Mouse (Mus musculus) cerebellum, postnatal 14 days (tissue): ENCODE data around the gene Sapcd1.

Experiments used
- DNase-seq, 2 experiments: peaks; one replicate each; pipeline ENCODE4 v3.0.0; 2021; ENCODE audit warnings: mixed read lengths in 2 of 2

Gene Sapcd1

GRCm38 (mm10) chr17:35029691-35030532 lies 2.1 kb upstream of the Sapcd1 start:
- DNase-seq, result peak; percentile 33 to 51

- DNase-seq, result peak in 1 of 2 experiments; percentile 45
Measured at GRCm38 (mm10) chr17:35028315-35028714, 499 bp upstream of the Sapcd1 start.

GRCm38 (mm10) chr17:35026206-35026605 lies 1.6 kb downstream of the Sapcd1 start:
- no peak for DNase-seq

- DNase-seq, result peak in 1 of 2 experiments; percentile 6
Measured at GRCm38 (mm10) chr17:35024691-35025488, 2.9 kb downstream of the Sapcd1 start.

- no peak for DNase-seq
Measured at GRCm38 (mm10) chr17:35024261-35024660, 3.6 kb downstream of the Sapcd1 start.

- no peak for DNase-seq
Measured at GRCm38 (mm10) chr17:35023756-35024155, 4.1 kb downstream of the Sapcd1 start.

- no peak for DNase-seq
Measured at GRCm38 (mm10) chr17:35023221-35023620, 4.6 kb downstream of the Sapcd1 start.

GRCm38 (mm10) chr17:35022541-35023060 lies 5.2 kb downstream of the Sapcd1 start:
- DNase-seq, result no peak

GRCm38 (mm10) chr17:35021842-35022477 lies 5.9 kb downstream of the Sapcd1 start:
- no peak for DNase-seq

- peak; percentile 93 to 98 for DNase-seq
Measured at GRCm38 (mm10) chr17:35021163-35021808, 6.5 kb downstream of the Sapcd1 start.

GRCm38 (mm10) chr17:35020551-35020950 lies 7.3 kb downstream of the Sapcd1 start:
- no peak for DNase-seq

- DNase-seq, result peak in 1 of 2 experiments; percentile 14
Measured at GRCm38 (mm10) chr17:35019894-35020293, 7.9 kb downstream of the Sapcd1 start.

GRCm38 (mm10) chr17:35018171-35018570 lies 9.6 kb downstream of the Sapcd1 start:
- peak in 1 of 2 experiments; percentile 14 for DNase-seq

- peak in 1 of 2 experiments; percentile 28 for DNase-seq
Measured at GRCm38 (mm10) chr17:35017706-35018030, 10.1 kb downstream of the Sapcd1 start.

GRCm38 (mm10) chr17:35016791-35017705 lies 10.8 kb downstream of the Sapcd1 start:
- peak; percentile 49 to 53 for DNase-seq

GRCm38 (mm10) chr17:35016376-35016775 lies 11.4 kb downstream of the Sapcd1 start, which contains the start of gene Vwa7:
TSS of gene Vwa7 (plus strand) at chr17:35016579.
- DNase-seq, result peak; percentile 88 to 90

- peak in 1 of 2 experiments; percentile 14 for DNase-seq
Measured at GRCm38 (mm10) chr17:35015296-35015695, 12.5 kb downstream of the Sapcd1 start.

- DNase-seq, result peak; percentile 8 to 20
Measured at GRCm38 (mm10) chr17:35013221-35013620, 14.6 kb downstream of the Sapcd1 start.

- peak in 1 of 2 experiments; percentile 21 for DNase-seq
Measured at GRCm38 (mm10) chr17:35012430-35012829, 15.4 kb downstream of the Sapcd1 start.

GRCm38 (mm10) chr17:35011440-35011839 lies 16.4 kb downstream of the Sapcd1 start:
- DNase-seq, result peak in 1 of 2 experiments; percentile 7

- peak; percentile 76 to 82 for DNase-seq
Measured at GRCm38 (mm10) chr17:35009586-35009985, 18.2 kb downstream of the Sapcd1 start.
